Mouse (Mus musculus) liver, adult 2 months (tissue): ENCODE measurements around the gene Snhg11. TPM values are rescaled to one million over a fixed set of nuclear protein-coding genes. Genes with fewer than 3 reads are reported as not detected.

Experiments used
- DNase-seq: peaks from one replicate; pipeline ENCODE4 v3.0.0-alpha.2; 2011; ENCODE audit warnings: low read depth, low spot score; ENCODE audit errors: extremely low read depth
- H3K27ac ChIP-seq: fragments of 200-500 bp; replicated peaks from 2 replicates; pipeline ENCODE4 v1.5.1; 2012; ENCODE audit warnings: low read depth, mild to moderate bottlenecking, control low read depth, inconsistent platforms, low read length; ENCODE audit not compliant: insufficient read depth
- H3K27me3 ChIP-seq: fragments of 200-500 bp; 2 replicates; pipeline ENCODE4 v1.6.1; 2012; ENCODE audit warnings: mild to moderate bottlenecking, moderate library complexity, low read length, inconsistent platforms; ENCODE audit not compliant: control insufficient read depth, insufficient read depth
- H3K36me3 ChIP-seq: fragments of 200-500 bp; 2 replicates; pipeline ENCODE4 v1.6.1; 2012; ENCODE audit warnings: low read length, inconsistent platforms; ENCODE audit not compliant: control insufficient read depth, insufficient read depth
- H3K4me1 ChIP-seq: fragments of 200-500 bp; 2 replicates; pipeline ENCODE4 v1.6.1; 2011; ENCODE audit warnings: low read length; ENCODE audit not compliant: control insufficient read depth, insufficient read depth
- H3K4me3 ChIP-seq: fragments of 200-500 bp; 2 replicates; pipeline ENCODE4 v1.5.1; 2011; ENCODE audit warnings: low read depth, mild to moderate bottlenecking, control low read depth, low read length, moderate library complexity; ENCODE audit not compliant: insufficient read depth
- H3K79me2 ChIP-seq: fragments of 200-500 bp; 2 replicates; pipeline ENCODE4 v1.6.1; 2012; ENCODE audit warnings: inconsistent platforms, mild to moderate bottlenecking, low read length, moderate library complexity; ENCODE audit not compliant: control insufficient read depth, insufficient read depth
- H3K9ac ChIP-seq: fragments of 200-500 bp; 2 replicates; pipeline ENCODE4 v1.6.1; 2012; ENCODE audit warnings: low read depth, mild to moderate bottlenecking, control low read depth, inconsistent platforms, low read length
- CTCF ChIP-seq: fragments of 200-500 bp; IDR thresholded peaks from 2 replicates; pipeline ENCODE4 v1.5.1; 2011; ENCODE audit warnings: low read depth, low read length, control low read depth
- POLR2A ChIP-seq: fragments of 200-500 bp; IDR thresholded peaks from 2 replicates; pipeline ENCODE4 v1.6.1; 2011; ENCODE audit warnings: low read length, control low read depth; ENCODE audit not compliant: insufficient read depth; ENCODE audit errors: extremely low read depth
- WGBS: fragments of 180-500 bp; shearing (Covaris S2); methylation state at CpG from one replicate; pipeline ENCODE4 v1.1.7; 2018; 5-methylcytosine and 5-hydroxymethylcytosine counted together
- polyA plus RNA-seq: library from polyadenylated mRNA; depleted of rRNA; stranded (reverse); fragments of >200 nt; gene quantifications from 2 replicates; pipeline ENCODE4 v1.2.3, GENCODE M21; 2012
- total RNA-seq: library from RNA; depleted of rRNA; stranded (reverse); fragments of >200 nt; gene quantifications from 2 replicates; pipeline ENCODE4 v1.2.3, GENCODE M21; 2014

Snhg11 gene
- total and polyA plus RNA-seq, 2 experiments = 0.92 to 3.5 TPM

GRCm38 (mm10) chr2:158367654-158368053 is 7.8 kb upstream of the Snhg11 start:
- H3K27me3 ChIP-seq = no peaks in the 10 kb centered on the region
- no peak for DNase-seq
- H3K27ac ChIP-seq = no peak overlapping the region
- no peak overlapping the region for H3K4me3 ChIP-seq
- no peaks in the 10 kb centered on the region for H3K36me3 ChIP-seq
- WGBS = 90% methylated on average over 5 of the region's 5 CpGs
- H3K9ac ChIP-seq = no peak overlapping the region
- no peaks in the 10 kb centered on the region for H3K79me2 ChIP-seq
- H3K4me1 ChIP-seq = peaks cover 8% of the 10 kb centered on the region
- no peak for TF ChIP-seq POLR2A
- no peak for TF ChIP-seq CTCF

- Histone ChIP-seq H3K36me3 (no peaks in the 10 kb centered on the region), H3K79me2 (no peaks in the 10 kb centered on the region), H3K9ac (no peak overlapping the region), H3K27ac (no peak overlapping the region), H3K27me3 (no peaks in the 10 kb centered on the region), H3K4me1 (peaks cover 13% of the 10 kb centered on the region), H3K4me3 (no peak overlapping the region)
- TF ChIP-seq CTCF (no peak), POLR2A (no peak)
- 90% methylated on average over 8 of the region's 8 CpGs for WGBS
- DNase-seq = no peak
These were observed 7.1 kb upstream of the Snhg11 start for GRCm38 (mm10) chr2:158368313-158368712.

GRCm38 (mm10) chr2:158369474-158370172 is 5.8 kb upstream of the Snhg11 start:
- Histone ChIP-seq H3K27ac (no peak overlapping the region), H3K27me3 (no peaks in the 10 kb centered on the region), H3K4me1 (peaks cover 13% of the 10 kb centered on the region), H3K79me2 (no peaks in the 10 kb centered on the region), H3K36me3 (no peaks in the 10 kb centered on the region), H3K4me3 (no peak overlapping the region), H3K9ac (no peak overlapping the region)
- WGBS = 87% methylated on average over 3 of the region's 3 CpGs
- TF ChIP-seq POLR2A = no peak
- TF ChIP-seq CTCF = no peak
- DNase-seq = no peak

- no peaks in the 10 kb centered on the region for H3K79me2 ChIP-seq
- H3K4me3 ChIP-seq = no peak overlapping the region
- no peak overlapping the region for H3K27ac ChIP-seq
- DNase-seq = no peak
- WGBS = 71% methylated on average over 5 of the region's 5 CpGs
- H3K27me3 ChIP-seq = no peaks in the 10 kb centered on the region
- peaks cover 10% of the 10 kb centered on the region for H3K4me1 ChIP-seq
- TF ChIP-seq POLR2A (no peak), CTCF (no peak)
- H3K9ac ChIP-seq = no peak overlapping the region
- H3K36me3 ChIP-seq = no peaks in the 10 kb centered on the region
These were observed 5.3 kb upstream of the Snhg11 start for GRCm38 (mm10) chr2:158370173-158370550.

- Histone ChIP-seq H3K4me3 (no peak overlapping the region), H3K36me3 (no peaks in the 10 kb centered on the region), H3K79me2 (no peaks in the 10 kb centered on the region), H3K4me1 (peaks cover 6% of the 10 kb centered on the region; the same call in 1 of the 2 replicates), H3K27ac (peak overlapping the region; percentile 48), H3K27me3 (no peaks in the 10 kb centered on the region), H3K9ac (no peak overlapping the region)
- TF ChIP-seq CTCF (no peak), POLR2A (no peak)
- peak; percentile 98 for DNase-seq
- WGBS = 17% methylated on average over 5 of the region's 5 CpGs
These were observed 2.4 kb upstream of the Snhg11 start for GRCm38 (mm10) chr2:158373061-158373460.

- no peak overlapping the region for H3K27ac ChIP-seq
- WGBS = 70% methylated on average over 7 of the region's 7 CpGs
- H3K9ac ChIP-seq = no peak overlapping the region
- H3K79me2 ChIP-seq = no peaks in the 10 kb centered on the region
- no peaks in the 10 kb centered on the region for H3K36me3 ChIP-seq
- H3K4me1 ChIP-seq = peaks cover 6% of the 10 kb centered on the region; the same call in 1 of the 2 replicates
- TF ChIP-seq CTCF (no peak), POLR2A (no peak)
- DNase-seq = no peak
- no peak overlapping the region for H3K4me3 ChIP-seq
- H3K27me3 ChIP-seq = no peaks in the 10 kb centered on the region
These were observed 1.9 kb upstream of the Snhg11 start for GRCm38 (mm10) chr2:158373516-158373915.
